Mouse (Mus musculus) megakaryocyte, adult 5-6 weeks (primary cell): ENCODE measurements around the gene Olfr714. TPM values are rescaled to one million over a fixed set of nuclear protein-coding genes. Genes with fewer than 3 reads are reported as not detected.
"Not testable (repeated sequence)": the region's sequence is repeated elsewhere in the genome, so short reads cannot be mapped to it uniquely, and the experiment has no call there.

Experiments used
- ATAC-seq: 2 replicates; pipeline ENCODE4 v1.8.0; 2016; ENCODE audit warnings: mild to moderate bottlenecking, inconsistent platforms; ENCODE audit not compliant: poor library complexity, severe bottlenecking
- total RNA-seq, 2 experiments: library from RNA; stranded (forward) in 1 of 2; stranded (reverse) in 1 of 2; fragments of 153-499, 151-499 nt in 1 of 2; fragments of 221-1000, 200-1000 nt in 1 of 2; gene quantifications; 2 replicates each; pipeline versions ENCODE4 v1.2.3 to v1.2.4; 2015 to 2017

Olfr714 gene
- total RNA-seq (2015) (not detected in 2 replicates), total RNA-seq (2017) (not detected in 2 replicates)

GRCm38 (mm10) chr7:107070681-107071080 lies at the start of gene Olfr714:
Gene Olfr714 (plus strand): TSS chr7:107070981.
- ATAC-seq, result no peak

DNA sequence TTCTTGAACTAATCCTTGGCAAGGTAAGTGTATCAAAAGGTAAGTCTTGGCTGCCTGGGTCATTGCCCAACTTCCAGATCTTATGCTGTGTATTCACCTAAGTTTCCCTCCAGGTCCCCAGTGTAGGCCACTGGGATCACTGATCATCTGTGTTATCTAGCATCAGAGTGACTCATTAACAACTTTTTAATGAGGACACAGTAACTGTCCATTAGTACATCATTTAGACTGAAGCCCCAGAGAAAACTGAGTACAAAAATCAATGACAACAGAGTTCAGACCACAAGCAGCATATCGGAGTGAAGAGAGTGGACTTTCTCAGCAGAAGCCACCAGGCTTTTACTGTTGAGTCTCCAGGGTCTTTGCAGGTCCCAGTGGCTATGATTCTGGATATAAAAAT lies 39.9 kb upstream of the Olfr714 start, which contains the start of gene Olfr713:
Gene Olfr713, plus strand, starts transcription at position 301 of the 400 bp plus-strand sequence.
- no peak for ATAC-seq

DNA sequence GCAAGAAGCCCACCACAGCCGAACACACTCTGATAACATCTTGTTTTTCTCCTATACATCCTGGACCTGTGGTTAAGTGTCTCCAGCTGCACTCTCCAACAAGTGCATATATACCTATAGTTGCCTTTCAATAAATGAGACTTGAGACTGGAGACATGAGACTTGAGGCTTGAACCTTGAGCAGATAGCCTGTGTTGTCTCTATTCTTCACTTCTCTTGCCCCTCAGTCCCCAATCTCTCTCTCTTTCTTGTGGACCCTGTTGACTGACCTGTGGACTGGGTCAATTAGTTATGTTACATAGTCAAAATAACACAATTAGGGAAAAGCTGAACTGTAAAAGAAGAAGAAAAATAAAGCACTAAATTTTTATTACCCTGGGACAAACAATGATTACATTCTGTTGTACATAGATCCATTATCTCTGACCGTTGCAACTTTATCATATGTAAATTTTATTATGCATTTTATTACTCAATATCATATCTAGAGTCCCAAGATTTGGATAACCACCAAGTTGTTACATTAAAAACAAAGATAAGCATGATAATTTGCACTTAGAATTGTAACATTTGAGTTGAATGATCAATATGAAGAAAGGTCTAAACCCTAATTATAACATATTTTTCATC lies 30.7 kb upstream of the Olfr714 start:
- ATAC-seq, result no peak

DNA sequence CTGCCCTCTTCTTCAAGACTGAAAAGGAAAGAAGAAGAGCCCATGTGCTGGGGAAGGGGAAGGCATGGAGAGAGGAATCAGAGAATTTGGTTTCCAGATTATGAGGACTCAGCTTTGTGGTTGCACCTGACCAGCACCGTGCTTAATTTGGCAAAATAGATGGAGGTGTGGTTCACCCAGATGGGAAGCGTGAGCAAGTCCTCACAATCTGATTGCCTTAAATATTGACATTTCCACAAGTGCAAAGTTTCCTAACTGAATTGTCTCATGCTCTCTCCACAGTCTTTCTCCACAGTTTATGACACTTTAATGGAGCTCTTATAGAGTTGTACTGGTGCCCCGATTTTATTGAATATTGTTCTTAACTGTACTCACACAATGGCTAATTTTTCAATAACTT lies 27.6 kb upstream of the Olfr714 start:
- no peak for ATAC-seq

DNA sequence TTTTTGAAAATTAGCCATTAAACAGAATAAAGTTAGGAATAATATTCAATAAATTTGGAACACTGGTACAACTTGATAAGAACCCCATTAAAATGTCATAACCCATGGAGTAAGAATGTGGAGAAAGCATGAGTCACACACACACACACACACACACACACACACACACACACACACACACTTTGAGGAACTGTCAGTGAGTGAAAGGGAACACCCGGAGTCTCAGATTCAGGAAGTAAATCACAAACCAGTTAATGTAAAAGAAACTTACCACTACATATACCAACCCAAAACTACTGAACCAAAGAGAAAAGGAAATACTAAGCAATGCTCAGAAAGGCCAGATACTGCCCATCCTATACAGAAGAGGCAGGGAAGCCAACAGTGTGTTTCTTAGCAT lies 26.4 kb upstream of the Olfr714 start:
- ATAC-seq, result peak; percentile 77

DNA sequence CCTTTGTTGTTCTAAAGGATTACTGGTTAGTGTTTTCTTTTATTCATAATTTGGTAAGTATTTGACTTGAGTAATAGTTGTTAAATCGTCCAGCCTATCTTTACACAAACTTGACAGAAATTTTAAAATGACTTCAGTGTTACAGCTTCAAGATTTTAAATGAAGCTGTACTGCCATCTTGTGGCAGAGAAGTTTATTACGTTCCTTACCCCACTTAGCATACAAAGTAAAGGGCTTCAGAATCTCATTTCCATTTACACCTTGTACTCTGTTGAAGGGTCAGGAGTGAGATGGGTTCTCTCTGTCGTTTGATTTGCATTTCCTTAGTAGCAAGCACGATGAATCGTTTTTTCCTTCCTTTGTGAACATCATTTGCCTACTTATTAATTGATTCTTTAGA lies 24.9 kb upstream of the Olfr714 start:
- peak; percentile 61 for ATAC-seq

DNA sequence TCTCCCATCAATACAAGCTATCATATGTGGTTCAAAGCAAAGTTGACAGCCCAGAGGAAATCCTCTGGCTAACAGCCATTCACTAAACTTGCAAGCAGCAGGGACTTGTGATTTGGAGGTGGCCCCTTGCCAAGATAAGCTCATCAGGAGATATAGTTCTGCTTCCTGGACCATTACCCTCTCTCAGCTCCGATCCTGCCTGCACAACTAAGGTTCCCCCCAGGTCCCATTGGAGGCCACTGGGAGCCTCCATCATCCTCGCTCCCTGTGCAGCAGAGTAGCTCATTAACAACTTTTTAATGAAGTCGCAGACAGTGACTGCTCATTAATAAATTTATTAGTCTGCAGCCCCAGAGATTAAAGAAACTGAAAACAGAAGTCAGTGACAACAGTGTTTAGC lies 23.2 kb upstream of the Olfr714 start:
- ATAC-seq, result peak; percentile 23

DNA sequence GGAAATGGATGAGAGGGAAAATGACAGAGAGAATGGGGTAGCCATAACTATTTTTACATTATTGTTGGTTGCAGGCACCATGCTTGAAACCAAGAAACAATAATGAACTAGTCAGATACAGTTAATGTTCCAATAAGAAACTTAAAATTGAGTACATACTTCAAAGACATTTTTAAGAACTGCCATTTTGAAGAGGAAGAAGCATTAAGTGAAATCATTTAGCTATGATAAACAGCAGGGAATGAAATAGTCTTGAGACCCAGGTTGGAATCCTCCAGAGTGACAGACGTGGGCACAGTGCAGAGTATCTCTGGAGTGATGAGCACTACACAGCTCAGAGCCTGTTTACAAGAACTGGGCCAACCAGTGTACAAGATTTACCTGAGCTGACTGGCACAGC lies 22.1 kb downstream of the Olfr714 start, which contains the start of gene Olfr17:
Gene Olfr17, plus strand, starts transcription at position 301 of the 400 bp plus-strand sequence.
- ATAC-seq, result no peak

DNA sequence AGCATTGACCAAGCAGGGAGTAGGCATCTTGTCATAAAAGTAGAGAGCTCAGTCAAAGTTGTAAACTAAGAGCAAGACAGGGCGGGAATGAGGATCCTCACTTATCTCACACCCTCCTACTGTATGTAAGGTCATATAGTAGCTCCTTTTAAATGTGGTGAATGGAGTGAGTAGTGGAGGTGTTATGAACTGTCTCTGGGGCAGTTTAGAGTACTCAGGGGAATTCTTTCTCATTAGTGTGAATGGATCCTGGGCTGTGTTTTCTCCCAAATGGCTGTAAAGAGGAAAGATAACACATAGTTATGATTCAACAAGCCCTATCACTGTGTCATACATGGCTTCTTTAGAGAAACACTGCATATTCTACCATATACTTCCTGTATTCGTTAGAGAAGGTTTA lies 39.5 kb downstream of the Olfr714 start, which contains the start of gene Olfr715b:
Gene Olfr715b, minus strand, starts transcription at position 101 of the 400 bp plus-strand sequence.
- ATAC-seq, result not testable (repeated sequence)

Other genes starting within 250 kb of the Olfr714 start
- not detected in 2 replicates for gene Olfr702, start 237.1 kb upstream of the Olfr714 start, total RNA-seq (2015)
- gene Olfr702, start 237.1 kb upstream of the Olfr714 start, total RNA-seq (2017), result not detected in 2 replicates
- not detected in 2 replicates for gene Olfr703, start 227.6 kb upstream of the Olfr714 start, total RNA-seq (2015)
- not detected in 2 replicates for gene Olfr703, start 227.6 kb upstream of the Olfr714 start, total RNA-seq (2017)
- gene Olfr704, start 207.8 kb upstream of the Olfr714 start, total RNA-seq (2015), result not detected in 2 replicates
- gene Olfr704, start 207.8 kb upstream of the Olfr714 start, total RNA-seq (2017), result not detected in 2 replicates
- not detected in 2 replicates for gene Olfr705, start 194.1 kb upstream of the Olfr714 start, total RNA-seq (2015)
- not detected in 2 replicates for gene Olfr705, start 194.1 kb upstream of the Olfr714 start, total RNA-seq (2017)
- gene Olfr706, start 182.8 kb upstream of the Olfr714 start, total RNA-seq (2015), result not detected in 2 replicates
- not detected in 2 replicates for gene Olfr706, start 182.8 kb upstream of the Olfr714 start, total RNA-seq (2017)
- gene Olfr707, start 169.7 kb upstream of the Olfr714 start, total RNA-seq (2015), result not detected in 2 replicates
- not detected in 2 replicates for gene Olfr707, start 169.7 kb upstream of the Olfr714 start, total RNA-seq (2017)
- not detected in 2 replicates for gene Olfr1532-ps1, start 163.0 kb upstream of the Olfr714 start, total RNA-seq (2015)
- gene Olfr1532-ps1, start 163.0 kb upstream of the Olfr714 start, total RNA-seq (2017), result not detected in 2 replicates
- gene Olfr709-ps1, start 138.8 kb upstream of the Olfr714 start, total RNA-seq (2015), result not detected in 2 replicates
- not detected in 2 replicates for gene Olfr709-ps1, start 138.8 kb upstream of the Olfr714 start, total RNA-seq (2017)
- gene Olfr710, start 122.7 kb upstream of the Olfr714 start, total RNA-seq (2015), result not detected in 2 replicates
- not detected in 2 replicates for gene Olfr710, start 122.7 kb upstream of the Olfr714 start, total RNA-seq (2017)
- not detected in 2 replicates for gene Olfr6, start 107.0 kb upstream of the Olfr714 start, total RNA-seq (2015)
- not detected in 2 replicates for gene Olfr6, start 107.0 kb upstream of the Olfr714 start, total RNA-seq (2017)
- gene Olfr711, start 95.5 kb upstream of the Olfr714 start, total RNA-seq (2015), result not detected in 2 replicates
- not detected in 2 replicates for gene Olfr711, start 95.5 kb upstream of the Olfr714 start, total RNA-seq (2017)
- not detected in 2 replicates for gene Olfr2, start 64.9 kb upstream of the Olfr714 start, total RNA-seq (2015)
- gene Olfr2, start 64.9 kb upstream of the Olfr714 start, total RNA-seq (2017), result under 0.01 TPM in 1 of 2 replicates, not detected in the other
- gene Olfr713, start 39.8 kb upstream of the Olfr714 start, total RNA-seq (2015), result not detected in 2 replicates
- not detected in 2 replicates for gene Olfr713, start 39.8 kb upstream of the Olfr714 start, total RNA-seq (2017)
- not detected in 2 replicates for gene Olfr17, start 22.2 kb downstream of the Olfr714 start, total RNA-seq (2015)
- not detected in 2 replicates for gene Olfr17, start 22.2 kb downstream of the Olfr714 start, total RNA-seq (2017)
- not detected in 2 replicates for gene Olfr715b, start 39.4 kb downstream of the Olfr714 start, total RNA-seq (2015)
- gene Olfr715b, start 39.4 kb downstream of the Olfr714 start, total RNA-seq (2017), result not detected in 2 replicates
- not detected in 2 replicates for gene Olfr715, start 60.1 kb downstream of the Olfr714 start, total RNA-seq (2015)
- gene Olfr715, start 60.1 kb downstream of the Olfr714 start, total RNA-seq (2017), result not detected in 2 replicates
- gene Olfr716, start 67.3 kb downstream of the Olfr714 start, total RNA-seq (2015), result not detected in 2 replicates
- gene Olfr716, start 67.3 kb downstream of the Olfr714 start, total RNA-seq (2017), result 0.07 TPM in 1 of 2 replicates, not detected in the other
- not detected in 2 replicates for gene Nlrp14, start 96.0 kb downstream of the Olfr714 start, total RNA-seq (2015)
- not detected in 2 replicates for gene Nlrp14, start 96.0 kb downstream of the Olfr714 start, total RNA-seq (2017)
- not detected in 2 replicates for gene Rbmxl2, start 138.5 kb downstream of the Olfr714 start, total RNA-seq (2015)
- gene Rbmxl2, start 138.5 kb downstream of the Olfr714 start, total RNA-seq (2017), result not detected in 2 replicates